Mouse (Mus musculus) hindbrain, embryonic 16.5 days (tissue): Measurements from ENCODE around the gene Ano10. TPM values are rescaled to one million over a fixed set of nuclear protein-coding genes. Genes with fewer than 3 reads are reported as not detected.

Experiments used
- ATAC-seq: fragments of 200-750 bp; cut with Nextera tagmentation; 2 replicates; pipeline ENCODE4 v1.8.0; 2017; ENCODE audit warnings: moderate TSS enrichment, moderate library complexity
- H3K27ac ChIP-seq: fragments of 300-500 bp; sonication (generic); 2 replicates; pipeline ENCODE4 v1.5.1; 2014; ENCODE audit warnings: low read depth, mild to moderate bottlenecking, control low read depth, low read length, moderate library complexity
- H3K27me3 ChIP-seq: fragments of 300-500 bp; sonication (generic); replicated peaks from 2 replicates; pipeline ENCODE4 v1.6.1; 2014; ENCODE audit warnings: low read length; ENCODE audit not compliant: control insufficient read depth, insufficient read depth
- H3K36me3 ChIP-seq: fragments of 300-500 bp; sonication (generic); 2 replicates; pipeline ENCODE4 v1.6.1; 2014; ENCODE audit warnings: mild to moderate bottlenecking, low read length, moderate library complexity, mixed read lengths; ENCODE audit not compliant: control insufficient read depth, insufficient read depth
- H3K4me1 ChIP-seq: fragments of 300-500 bp; sonication (generic); 2 replicates; pipeline ENCODE4 v1.6.1; 2014; ENCODE audit warnings: low read depth, low read length; ENCODE audit not compliant: control insufficient read depth, insufficient read depth
- H3K4me2 ChIP-seq: fragments of 300-500 bp; sonication (generic); 2 replicates; pipeline ENCODE4 v1.6.1; 2014; ENCODE audit warnings: mild to moderate bottlenecking, low read length, control low read depth, moderate library complexity
- H3K4me3 ChIP-seq: fragments of 300-500 bp; sonication (generic); 2 replicates; pipeline ENCODE4 v1.5.1; 2014; ENCODE audit warnings: mild to moderate bottlenecking, low read length, control low read depth, moderate library complexity
- H3K9ac ChIP-seq: fragments of 300-500 bp; sonication (generic); 2 replicates; pipeline ENCODE4 v1.6.1; 2014; ENCODE audit warnings: low read depth, mild to moderate bottlenecking, control low read depth, low read length, moderate library complexity
- H3K9me3 ChIP-seq: fragments of 300-500 bp; sonication (generic); 2 replicates; pipeline ENCODE4 v1.6.1; 2014; ENCODE audit warnings: mild to moderate bottlenecking, low read length, moderate library complexity; ENCODE audit not compliant: control insufficient read depth
- WGBS: fragments of 180-500 bp; shearing (Covaris S2); extraction: QIAGEN DNeasy Blood & Tissue Kit; methylation state at CpG from one replicate; pipeline ENCODE4 v1.1.7; 2014; 5-methylcytosine and 5-hydroxymethylcytosine counted together
- polyA plus RNA-seq: library from polyadenylated mRNA; unstranded; fragments of >200 nt; fragmentation: Nextera tagmentation; extraction: Ambion mirVana; gene quantifications from 2 replicates; pipeline ENCODE4 v1.2.1, GENCODE M21; 2015

Gene Ano10
- polyA plus RNA-seq, 1 experiment from 2014 or later, result 41.8 TPM

- ATAC-seq, result no peak
Measured at GRCm38 (mm10) chr9:122208311-122208710, 85.9 kb downstream of the Ano10 start.

GRCm38 (mm10) chr9:122205543-122206200 is 88.6 kb downstream of the Ano10 start:
- Histone ChIP-seq H3K36me3 (no peaks in the 10 kb centered on the region), H3K4me2 (no peak overlapping the region), H3K27ac (no peak overlapping the region), H3K4me3 (no peak overlapping the region), H3K4me1 (peaks cover 6% of the 10 kb centered on the region), H3K9ac (no peak overlapping the region), H3K9me3 (no peaks in the 10 kb centered on the region), H3K27me3 (no peaks in the 10 kb centered on the region)
- 64% methylated on average over 11 of the region's 11 CpGs for WGBS
- no peak for ATAC-seq

More at GRCm38 (mm10) chr9:122208311-122208710, 85.9 kb downstream of the Ano10 start:
- peaks cover 6% of the 10 kb centered on the region for H3K4me1 ChIP-seq
- H3K9ac ChIP-seq, result no peak overlapping the region
- H3K27me3 ChIP-seq, result no peaks in the 10 kb centered on the region
- no peak overlapping the region for H3K27ac ChIP-seq
- H3K4me2 ChIP-seq, result no peak overlapping the region
- WGBS, result 71% methylated on average over 4 of the region's 4 CpGs
- H3K9me3 ChIP-seq, result no peaks in the 10 kb centered on the region
- H3K36me3 ChIP-seq, result no peaks in the 10 kb centered on the region
- H3K4me3 ChIP-seq, result no peak overlapping the region

- Histone ChIP-seq H3K36me3 (no peaks in the 10 kb centered on the region), H3K4me2 (no peak overlapping the region), H3K27ac (no peak overlapping the region), H3K9ac (no peak overlapping the region), H3K27me3 (no peaks in the 10 kb centered on the region), H3K4me3 (no peak overlapping the region), H3K9me3 (no peaks in the 10 kb centered on the region), H3K4me1 (peaks cover 6% of the 10 kb centered on the region)
- no peak for ATAC-seq
- WGBS, result 72% methylated on average over 7 of the region's 7 CpGs
Measured at GRCm38 (mm10) chr9:122204508-122204907, 89.7 kb downstream of the Ano10 start.

- no peak for ATAC-seq
- Histone ChIP-seq H3K27ac (no peak overlapping the region), H3K36me3 (no peaks in the 10 kb centered on the region), H3K9ac (no peak overlapping the region), H3K4me2 (no peak overlapping the region), H3K4me1 (no peaks in the 10 kb centered on the region), H3K4me3 (no peak overlapping the region), H3K27me3 (no peaks in the 10 kb centered on the region), H3K9me3 (no peaks in the 10 kb centered on the region)
- WGBS, result 42% methylated on average over 6 of the region's 6 CpGs
Measured at GRCm38 (mm10) chr9:122199253-122199652, 95.0 kb downstream of the Ano10 start.

GRCm38 (mm10) chr9:122198621-122199020 is 95.6 kb downstream of the Ano10 start:
- WGBS, result 86% methylated on average over 3 of the region's 3 CpGs

GRCm38 (mm10) chr9:122197021-122197420 is 97.2 kb downstream of the Ano10 start:
- Histone ChIP-seq H3K9me3 (no peaks in the 10 kb centered on the region), H3K4me3 (no peak overlapping the region), H3K9ac (no peak overlapping the region), H3K36me3 (no peaks in the 10 kb centered on the region), H3K4me2 (no peak overlapping the region), H3K27ac (no peak overlapping the region), H3K27me3 (no peaks in the 10 kb centered on the region), H3K4me1 (no peaks in the 10 kb centered on the region)
- 81% methylated on average over 5 of the region's 5 CpGs for WGBS
- ATAC-seq, result no peak

More at GRCm38 (mm10) chr9:122198621-122199020, 95.6 kb downstream of the Ano10 start:
- no peak overlapping the region for H3K4me3 ChIP-seq
- no peaks in the 10 kb centered on the region for H3K9me3 ChIP-seq
- no peak overlapping the region for H3K27ac ChIP-seq
- H3K4me1 ChIP-seq, result no peaks in the 10 kb centered on the region
- ATAC-seq, result no peak
- H3K4me2 ChIP-seq, result no peak overlapping the region
- H3K27me3 ChIP-seq, result no peaks in the 10 kb centered on the region
- no peaks in the 10 kb centered on the region for H3K36me3 ChIP-seq
- no peak overlapping the region for H3K9ac ChIP-seq

- H3K9me3 ChIP-seq, result no peaks in the 10 kb centered on the region
- no peak overlapping the region for H3K4me3 ChIP-seq
- WGBS, result 78% methylated on average over 5 of the region's 5 CpGs
- H3K9ac ChIP-seq, result no peak overlapping the region
- no peak for ATAC-seq
- no peaks in the 10 kb centered on the region for H3K27me3 ChIP-seq
- H3K4me1 ChIP-seq, result no peaks in the 10 kb centered on the region
- no peak overlapping the region for H3K27ac ChIP-seq
- H3K36me3 ChIP-seq, result no peaks in the 10 kb centered on the region
- H3K4me2 ChIP-seq, result no peak overlapping the region
Measured at GRCm38 (mm10) chr9:122195042-122195682, 99.1 kb downstream of the Ano10 start.

- Histone ChIP-seq H3K27me3 (no peaks in the 10 kb centered on the region), H3K4me2 (no peak overlapping the region), H3K4me1 (no peaks in the 10 kb centered on the region), H3K9ac (no peak overlapping the region), H3K36me3 (no peaks in the 10 kb centered on the region), H3K9me3 (no peaks in the 10 kb centered on the region), H3K27ac (no peak overlapping the region), H3K4me3 (no peak overlapping the region)
- ATAC-seq, result no peak
- WGBS, result 90% methylated on average over 5 of the region's 5 CpGs
Measured at GRCm38 (mm10) chr9:122193823-122194222, 100.4 kb downstream of the Ano10 start.

- ATAC-seq, result no peak
- 64% methylated on average over 5 of the region's 5 CpGs for WGBS
- Histone ChIP-seq H3K9me3 (no peaks in the 10 kb centered on the region), H3K9ac (no peak overlapping the region), H3K4me1 (no peaks in the 10 kb centered on the region), H3K4me2 (no peak overlapping the region), H3K4me3 (no peak overlapping the region), H3K27ac (no peak overlapping the region), H3K27me3 (no peaks in the 10 kb centered on the region), H3K36me3 (no peaks in the 10 kb centered on the region)
Measured at GRCm38 (mm10) chr9:122193361-122193760, 100.9 kb downstream of the Ano10 start.
